In the genomic region with DNA sequence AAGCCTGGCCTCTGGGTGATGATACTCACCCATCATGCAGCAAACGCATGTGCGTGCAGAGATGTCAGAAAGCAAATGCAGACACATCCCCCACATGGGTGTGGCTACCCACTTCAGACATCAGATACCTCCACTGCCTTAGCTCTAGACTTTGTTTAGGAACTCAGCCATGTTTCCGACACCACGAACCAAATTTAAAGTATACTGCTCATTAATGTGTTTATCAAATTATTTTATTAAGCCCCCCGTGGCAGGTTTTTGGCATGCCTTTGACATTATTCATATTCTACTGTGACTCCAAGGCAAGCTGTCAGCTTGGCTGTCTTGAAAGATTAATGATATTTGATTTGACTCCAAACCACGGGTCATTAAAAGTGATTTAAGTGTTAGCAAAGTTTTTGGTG, we compare ENCODE assay signal across 27 mouse cellular contexts. TPM values are rescaled to one million over a fixed set of nuclear protein-coding genes. Genes with fewer than 3 reads are reported as not detected.
DNase-seq lines count a peak whose midpoint lies in the region; ATAC-seq and TF ChIP-seq lines count a peak whose summit lies in the region.
"Had no signal": no experiment of that assay in that cellular context is flagged by ENCODE, and none has a peak within 500 bp of the region (broad histone marks: within the 10 kb centered on the region; RNA-seq: fewer than 3 reads in every experiment).

No protein-coding gene starts in this region.

- H3K27ac ChIP-seq in embryonic facial prominence, embryonic 13.5 days = peak overlapping the region; percentile 57; the same call in 1 of the 2 replicates
- no peak overlapping the region for H3K27ac ChIP-seq in embryonic facial prominence, embryonic 10.5 days (replicated peaks)
- H3K27ac ChIP-seq in kidney, embryonic 15.5 days = no peak overlapping the region
- H3K27ac ChIP-seq in embryonic facial prominence, embryonic 14.5 days (replicated peaks; ENCODE audit: low read depth, low read length) = no peak overlapping the region; the same call in 1 of the 2 replicates
- no peak overlapping the region for H3K27ac ChIP-seq in gastrocnemius, adult 2 months
- H3K27ac ChIP-seq: forebrain, embryonic 12.5 days; heart, embryonic 10.5 days; hindbrain, embryonic 10.5 days; layer of hippocampus, adult 2 months; liver, embryonic 13.5 days; midbrain, embryonic 15.5 days; neural tube, embryonic 13.5 days; stomach, embryonic 15.5 days had no signal

- no peaks in the 10 kb centered on the region for H3K9me3 ChIP-seq in embryonic facial prominence, embryonic 13.5 days
- H3K9me3 ChIP-seq in embryonic facial prominence, embryonic 10.5 days = no peaks in the 10 kb centered on the region
- H3K9me3 ChIP-seq in kidney, embryonic 15.5 days (replicated peaks) = no peaks in the 10 kb centered on the region
- H3K9me3 ChIP-seq in embryonic facial prominence, embryonic 14.5 days (ENCODE audit: control insufficient read depth, low read length) = no peaks in the 10 kb centered on the region
- H3K9me3 ChIP-seq: forebrain, embryonic 12.5 days; heart, embryonic 10.5 days; hindbrain, embryonic 10.5 days; liver, embryonic 13.5 days; megakaryocyte, embryonic 14.5 days; midbrain, embryonic 15.5 days; neural tube, embryonic 13.5 days; stomach, embryonic 15.5 days had no signal

- DNase-seq in embryonic facial prominence, embryonic 10.5 days (ENCODE audit: low spot score) = no peak
- DNase-seq in kidney, postnatal 10 days = peak; percentile 28
- DNase-seq in 3T3-L1 (ENCODE audit: low read depth, low spot score) = peak; percentile 90
- peak; percentile 78 for DNase-seq in embryonic facial prominence, embryonic 14.5 days (ENCODE audit: low spot score)
- no peak for DNase-seq in gastrocnemius, adult 2 months
- DNase-seq in embryo, embryonic 10.5 days (ENCODE audit: low spot score) = no peak
- DNase-seq: adrenal gland, postnatal 10 days; cerebellum, adult 8-10 months; cerebellum, postnatal 36 days; liver, embryonic 13.5 days; lung, adult 2 months; lung, postnatal 36 days; right cerebral cortex, postnatal 4 days; thymus, postnatal 25 days had no signal

- no peak for TF ChIP-seq CTCF in gastrocnemius, adult 2 months (IDR thresholded peaks at IDR 0.05)

- no peak for ATAC-seq in embryonic facial prominence, embryonic 13.5 days (ENCODE audit: insufficient number of reproducible peaks, insufficient read depth, low FRiP score, low TSS enrichment, low read depth)
- ATAC-seq in kidney, embryonic 15.5 days (replicated peaks; ENCODE audit: low FRiP score) = no peak; the same call in 1 of the 2 replicates
- peak; percentile 65 for ATAC-seq in embryonic facial prominence, embryonic 14.5 days (ENCODE audit: low read depth)
- ATAC-seq: CD4-positive, CD25-positive, alpha-beta regulatory T cell, adult 4 months; intestine, postnatal 0 days; midbrain, embryonic 15.5 days had no signal

- H3K4me2 ChIP-seq in embryonic facial prominence, embryonic 13.5 days = no peak overlapping the region
- H3K4me2 ChIP-seq in kidney, embryonic 15.5 days = no peak overlapping the region
- no peak overlapping the region for H3K4me2 ChIP-seq in embryonic facial prominence, embryonic 14.5 days (ENCODE audit: low read depth, low read length)
- H3K4me2 ChIP-seq: forebrain, embryonic 12.5 days; liver, embryonic 13.5 days; midbrain, embryonic 15.5 days; neural tube, embryonic 13.5 days; stomach, embryonic 15.5 days had no signal

- no peak overlapping the region for H3K4me3 ChIP-seq in embryonic facial prominence, embryonic 13.5 days
- no peak overlapping the region for H3K4me3 ChIP-seq in embryonic facial prominence, embryonic 10.5 days
- no peak overlapping the region for H3K4me3 ChIP-seq in kidney, embryonic 15.5 days (replicated peaks)
- H3K4me3 ChIP-seq in embryonic facial prominence, embryonic 14.5 days (ENCODE audit: low read depth, low read length) = no peak overlapping the region
- no peak overlapping the region for H3K4me3 ChIP-seq in gastrocnemius, adult 2 months
- H3K4me3 ChIP-seq: forebrain, embryonic 12.5 days; heart, embryonic 10.5 days; hindbrain, embryonic 10.5 days; layer of hippocampus, adult 2 months; liver, embryonic 13.5 days; megakaryocyte, embryonic 14.5 days; midbrain, embryonic 15.5 days; neural tube, embryonic 13.5 days; stomach, embryonic 15.5 days had no signal

- intact Hi-C loops in gastrocnemius, adult 2 months (cut with DNase I) = no loop called here

- H3K27me3 ChIP-seq in embryonic facial prominence, embryonic 13.5 days = no peaks in the 10 kb centered on the region
- H3K27me3 ChIP-seq in embryonic facial prominence, embryonic 10.5 days (replicated peaks; ENCODE audit: low read depth, poor library complexity, severe bottlenecking) = peaks cover 36% of the 10 kb centered on the region
- peaks cover 26% of the 10 kb centered on the region for H3K27me3 ChIP-seq in kidney, embryonic 15.5 days
- no peaks in the 10 kb centered on the region for H3K27me3 ChIP-seq in embryonic facial prominence, embryonic 14.5 days (replicated peaks; ENCODE audit: control insufficient read depth, insufficient read depth, low read length)
- H3K27me3 ChIP-seq: liver, embryonic 13.5 days; midbrain, embryonic 15.5 days; stomach, embryonic 15.5 days had no signal

- peaks cover 11% of the 10 kb centered on the region; the same call in 1 of the 2 replicates for H3K36me3 ChIP-seq in embryonic facial prominence, embryonic 13.5 days
- H3K36me3 ChIP-seq in embryonic facial prominence, embryonic 10.5 days (replicated peaks) = no peaks in the 10 kb centered on the region
- no peaks in the 10 kb centered on the region for H3K36me3 ChIP-seq in kidney, embryonic 15.5 days
- H3K36me3 ChIP-seq in embryonic facial prominence, embryonic 14.5 days (ENCODE audit: control insufficient read depth, insufficient read depth, low read length) = 0 out of 2 replicates have a peak, but pooled peaks cover 7% of the 10 kb centered on the region
- H3K36me3 ChIP-seq: forebrain, embryonic 12.5 days; heart, embryonic 10.5 days; hindbrain, embryonic 10.5 days; liver, embryonic 13.5 days; midbrain, embryonic 15.5 days; neural tube, embryonic 13.5 days; stomach, embryonic 15.5 days had no signal

- 57% methylated on average over 6 of the region's 6 CpGs for WGBS in embryonic facial prominence, embryonic 13.5 days
- WGBS in embryonic facial prominence, embryonic 10.5 days = 89% methylated on average over 6 of the region's 6 CpGs
- WGBS in kidney, embryonic 15.5 days = 20% methylated on average over 6 of the region's 6 CpGs
- 51% methylated on average over 6 of the region's 6 CpGs for WGBS in embryonic facial prominence, embryonic 14.5 days

- H3K9ac ChIP-seq in embryonic facial prominence, embryonic 13.5 days = no peak overlapping the region
- H3K9ac ChIP-seq in kidney, embryonic 15.5 days = no peak overlapping the region
- H3K9ac ChIP-seq in embryonic facial prominence, embryonic 14.5 days (ENCODE audit: low read depth, low read length) = no peak overlapping the region
- H3K9ac ChIP-seq: forebrain, embryonic 12.5 days; liver, embryonic 13.5 days; midbrain, embryonic 15.5 days; neural tube, embryonic 13.5 days; stomach, embryonic 15.5 days had no signal

- H3K4me1 ChIP-seq in embryonic facial prominence, embryonic 13.5 days = peaks cover 55% of the 10 kb centered on the region
- H3K4me1 ChIP-seq in embryonic facial prominence, embryonic 10.5 days = peaks cover 32% of the 10 kb centered on the region
- peaks cover 44% of the 10 kb centered on the region for H3K4me1 ChIP-seq in kidney, embryonic 15.5 days
- H3K4me1 ChIP-seq in embryonic facial prominence, embryonic 14.5 days (ENCODE audit: control insufficient read depth, insufficient read depth, low read length) = peaks cover 28% of the 10 kb centered on the region
- H3K4me1 ChIP-seq: midbrain, embryonic 15.5 days; stomach, embryonic 15.5 days had no signal

RNA-seq across cellular contexts. Expression of a gene that starts 15.6 kb away (rescaled TPM):
- 33.2 and 39.5 TPM in 2 replicates for polyA plus RNA-seq in embryonic facial prominence, embryonic 13.5 days (2015; fragmentation: Nextera tagmentation; extraction: Ambion mirVana)
- 2.2 and 3.6 TPM in 2 replicates for polyA plus RNA-seq in embryonic facial prominence, embryonic 10.5 days (2016; fragmentation: Nextera tagmentation; extraction: Ambion mirVana)
- 9.0 and 10.1 TPM in 2 replicates for polyA plus RNA-seq in kidney, embryonic 15.5 days (2015; fragmentation: Nextera tagmentation; extraction: Ambion mirVana)
- polyA plus RNA-seq in embryonic facial prominence, embryonic 14.5 days (2014; fragmentation: Nextera tagmentation; extraction: Ambion mirVana) = 31.7 and 33.7 TPM in 2 replicates
- total RNA-seq in gastrocnemius, adult 2 months (2021) = under 1 TPM; 0.66 to 0.67 TPM
- total RNA-seq: granulocyte monocyte progenitor cell, adult 5-6 weeks had no signal

RNA-seq across cellular contexts. Expression of a gene that starts 49.1 kb away (rescaled TPM):
- polyA plus RNA-seq in embryonic facial prominence, embryonic 13.5 days (2015; fragmentation: Nextera tagmentation; extraction: Ambion mirVana) = 13.7 and 15.6 TPM in 2 replicates
- 23.7 and 25.8 TPM in 2 replicates for polyA plus RNA-seq in embryonic facial prominence, embryonic 10.5 days (2016; fragmentation: Nextera tagmentation; extraction: Ambion mirVana)
- 18.3 and 19.3 TPM in 2 replicates for polyA plus RNA-seq in kidney, embryonic 15.5 days (2015; fragmentation: Nextera tagmentation; extraction: Ambion mirVana)
- polyA plus RNA-seq in embryonic facial prominence, embryonic 14.5 days (2014; fragmentation: Nextera tagmentation; extraction: Ambion mirVana) = 12.5 and 14.2 TPM in 2 replicates
- total RNA-seq in gastrocnemius, adult 2 months (2021) = 1 to 10 TPM; 1.9 TPM

Comparison
In these comparisons a context has a peak if more than half of its experiments do, and no peak if none do; other contexts are left out.
1. DNase-seq: peak in kidney, postnatal 10 days (single experiment), 3T3-L1 (single experiment) and embryonic facial prominence, embryonic 14.5 days (single experiment); none in embryonic facial prominence, embryonic 10.5 days (single experiment), gastrocnemius, adult 2 months (single experiment) and embryo, embryonic 10.5 days (single experiment).